Mouse (Mus musculus): ENCODE results near the gene Plcb1. TPM values are rescaled to one million over a fixed set of nuclear protein-coding genes. Genes with fewer than 3 reads are reported as not detected.

The Plcb1 gene
- polyA plus RNA-seq, 1 experiment from 2014 or later: 7.9 TPM

DNA sequence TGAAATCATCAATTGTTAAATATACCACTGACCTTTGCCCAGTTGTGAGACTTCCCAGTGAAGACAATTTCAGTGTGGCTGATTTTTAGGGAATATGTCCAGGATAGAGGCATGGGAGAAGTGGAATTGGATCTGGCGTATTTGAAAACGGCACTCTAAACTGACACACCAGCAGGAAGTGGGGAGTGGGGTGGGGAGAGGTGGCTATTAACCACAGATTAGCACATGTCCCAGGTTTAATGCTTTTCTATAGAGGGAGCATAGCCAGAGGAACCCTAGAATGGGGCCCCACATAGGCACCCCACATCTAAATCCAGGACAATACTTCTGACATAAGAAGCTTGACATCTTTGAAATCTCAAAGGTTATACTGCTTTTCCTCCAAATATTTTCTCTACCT lies 699.4 kb downstream of the Plcb1 start:
- Histone ChIP-seq H3K9ac (ENCODE audit: low read depth, low read length) (no peak overlapping the region), H3K4me1 (replicated peaks; ENCODE audit: control insufficient read depth, insufficient read depth, low read length) (no peaks in the 10 kb centered on the region), H3K27ac (ENCODE audit: low read depth, low read length) (no peak overlapping the region), H3K9me3 (ENCODE audit: control insufficient read depth, low read length) (no peaks in the 10 kb centered on the region), H3K4me2 (no peak overlapping the region), H3K4me3 (ENCODE audit: low read depth, low read length) (no peak overlapping the region), H3K36me3 (ENCODE audit: control insufficient read depth, insufficient read depth, low read length) (no peaks in the 10 kb centered on the region), H3K27me3 (replicated peaks; ENCODE audit: control insufficient read depth, insufficient read depth, low read length) (no peaks in the 10 kb centered on the region)
- ATAC-seq (replicated peaks; ENCODE audit: low FRiP score) (no peak), DNase-seq (ENCODE audit: low spot score) (no peak)
- 61% methylated on average over 2 of the region's 2 CpGs for WGBS

DNA sequence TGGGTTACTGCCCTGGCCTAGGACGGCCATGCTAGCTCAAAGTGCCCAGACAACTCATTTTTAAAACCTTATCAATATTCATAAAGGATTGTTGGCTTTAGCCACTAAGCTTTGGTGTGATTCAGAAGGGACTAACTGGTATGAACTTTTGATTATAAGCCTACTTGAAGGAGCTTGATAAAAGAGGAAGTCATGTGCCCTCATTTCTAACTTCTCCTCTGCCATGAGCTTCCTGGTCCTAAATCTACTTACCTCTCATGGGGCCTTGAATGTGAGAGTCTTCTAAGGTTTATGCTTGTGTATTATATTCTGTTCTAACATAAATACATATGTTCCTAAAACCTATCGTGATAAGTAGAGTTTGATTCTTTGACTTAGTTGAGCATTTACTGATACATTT lies 702.4 kb downstream of the Plcb1 start:
- Histone ChIP-seq H3K4me1 (replicated peaks; ENCODE audit: control insufficient read depth, insufficient read depth, low read length) (no peaks in the 10 kb centered on the region), H3K27ac (ENCODE audit: low read depth, low read length) (no peak overlapping the region), H3K36me3 (ENCODE audit: control insufficient read depth, insufficient read depth, low read length) (no peaks in the 10 kb centered on the region), H3K4me3 (ENCODE audit: low read depth, low read length) (no peak overlapping the region), H3K9me3 (ENCODE audit: control insufficient read depth, low read length) (no peaks in the 10 kb centered on the region), H3K27me3 (replicated peaks; ENCODE audit: control insufficient read depth, insufficient read depth, low read length) (no peaks in the 10 kb centered on the region), H3K9ac (ENCODE audit: low read depth, low read length) (no peak overlapping the region), H3K4me2 (no peak overlapping the region)
- 79% methylated on average over 2 of the region's 2 CpGs for WGBS
- ATAC-seq (replicated peaks; ENCODE audit: low FRiP score) (no peak), DNase-seq (ENCODE audit: low spot score) (no peak)

DNA sequence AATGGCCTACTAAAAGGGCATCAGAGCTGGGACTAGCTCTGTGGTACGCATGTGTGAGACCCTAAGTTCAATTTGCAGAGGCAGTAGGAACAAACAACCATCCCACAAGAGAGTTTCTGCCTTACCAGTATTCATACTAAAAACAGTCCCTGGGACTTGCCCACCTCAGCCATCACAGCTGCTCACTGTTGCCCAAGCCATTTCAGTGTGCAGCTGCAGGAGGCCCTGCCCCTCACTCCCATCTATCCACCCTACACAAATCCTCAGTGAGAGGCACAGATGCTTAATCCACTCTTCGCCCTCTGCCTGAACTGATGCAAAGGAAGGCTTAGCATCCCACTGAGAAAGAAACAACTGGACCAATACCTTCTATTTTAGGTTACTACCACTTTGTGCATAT lies 703.3 kb downstream of the Plcb1 start:
- DNase-seq (ENCODE audit: low spot score) (no peak), ATAC-seq (replicated peaks; ENCODE audit: low FRiP score) (no peak)
- H3K27me3 ChIP-seq (replicated peaks; ENCODE audit: control insufficient read depth, insufficient read depth, low read length): no peaks in the 10 kb centered on the region
- H3K4me1 ChIP-seq (replicated peaks; ENCODE audit: control insufficient read depth, insufficient read depth, low read length): no peaks in the 10 kb centered on the region
- H3K4me3 ChIP-seq (ENCODE audit: low read depth, low read length): no peak overlapping the region
- H3K27ac ChIP-seq (ENCODE audit: low read depth, low read length): no peak overlapping the region
- no peak overlapping the region for H3K4me2 ChIP-seq
- 80% methylated on average over 2 of the region's 2 CpGs for WGBS
- H3K9me3 ChIP-seq (ENCODE audit: control insufficient read depth, low read length): no peaks in the 10 kb centered on the region
- H3K9ac ChIP-seq (ENCODE audit: low read depth, low read length): no peak overlapping the region
- no peaks in the 10 kb centered on the region for H3K36me3 ChIP-seq (ENCODE audit: control insufficient read depth, insufficient read depth, low read length)

DNA sequence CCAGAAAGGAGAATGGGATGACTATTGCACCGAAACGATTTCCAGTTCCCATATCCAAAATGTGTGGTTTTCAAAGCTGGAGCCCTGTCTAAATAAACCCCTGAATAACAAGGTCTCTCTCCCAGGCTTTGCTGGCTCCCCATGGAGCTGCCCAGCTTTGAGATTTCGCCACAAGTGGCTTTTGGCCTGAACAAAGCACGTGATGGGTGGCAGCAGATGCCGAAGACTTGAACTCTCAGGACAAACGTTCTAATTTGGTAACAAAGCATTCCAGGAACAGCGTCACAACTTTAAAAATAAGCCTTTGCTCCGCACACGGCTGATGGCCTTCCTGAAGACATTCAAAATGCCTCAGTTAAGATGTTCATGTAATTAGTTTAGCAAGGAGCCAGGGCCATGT lies 706.9 kb downstream of the Plcb1 start:
- 82% methylated on average over 9 of the region's 9 CpGs for WGBS
- Histone ChIP-seq H3K4me1 (replicated peaks; ENCODE audit: control insufficient read depth, insufficient read depth, low read length) (no peaks in the 10 kb centered on the region), H3K36me3 (ENCODE audit: control insufficient read depth, insufficient read depth, low read length) (no peaks in the 10 kb centered on the region), H3K9me3 (ENCODE audit: control insufficient read depth, low read length) (no peaks in the 10 kb centered on the region), H3K4me2 (no peak overlapping the region), H3K27ac (ENCODE audit: low read depth, low read length) (no peak overlapping the region), H3K9ac (ENCODE audit: low read depth, low read length) (no peak overlapping the region), H3K27me3 (replicated peaks; ENCODE audit: control insufficient read depth, insufficient read depth, low read length) (no peaks in the 10 kb centered on the region), H3K4me3 (ENCODE audit: low read depth, low read length) (no peak overlapping the region)
- no peak for DNase-seq (ENCODE audit: low spot score)
- no peak for ATAC-seq (replicated peaks; ENCODE audit: low FRiP score)

DNA sequence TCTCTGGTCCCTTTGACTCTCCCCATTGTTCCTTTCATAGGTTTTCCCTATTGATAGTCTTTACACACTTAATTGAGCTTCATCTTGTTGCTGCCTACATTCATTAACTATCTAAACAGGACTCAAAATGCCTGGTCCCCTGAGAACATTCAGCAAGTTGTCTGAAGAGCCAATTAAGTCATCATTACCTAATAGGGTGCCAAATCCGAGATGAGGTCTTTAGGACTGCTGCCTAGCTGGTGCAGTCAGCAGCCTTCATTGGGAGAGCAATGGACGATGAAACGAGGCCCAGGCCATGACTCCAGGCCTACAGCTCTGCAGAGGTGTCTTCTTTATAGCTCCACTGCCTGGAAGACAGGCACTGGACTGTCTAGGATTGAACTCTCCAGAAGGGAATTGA lies 710.7 kb downstream of the Plcb1 start:
- H3K4me1 ChIP-seq (replicated peaks; ENCODE audit: control insufficient read depth, insufficient read depth, low read length): no peaks in the 10 kb centered on the region
- H3K36me3 ChIP-seq (ENCODE audit: control insufficient read depth, insufficient read depth, low read length): no peaks in the 10 kb centered on the region
- H3K27me3 ChIP-seq (replicated peaks; ENCODE audit: control insufficient read depth, insufficient read depth, low read length): no peaks in the 10 kb centered on the region
- ATAC-seq (replicated peaks; ENCODE audit: low FRiP score): no peak
- H3K4me2 ChIP-seq: no peak overlapping the region
- no peaks in the 10 kb centered on the region for H3K9me3 ChIP-seq (ENCODE audit: control insufficient read depth, low read length)
- 63% methylated on average over 3 of the region's 3 CpGs for WGBS
- H3K9ac ChIP-seq (ENCODE audit: low read depth, low read length): no peak overlapping the region
- H3K27ac ChIP-seq (ENCODE audit: low read depth, low read length): no peak overlapping the region
- DNase-seq (ENCODE audit: low spot score): no peak
- H3K4me3 ChIP-seq (ENCODE audit: low read depth, low read length): no peak overlapping the region

DNA sequence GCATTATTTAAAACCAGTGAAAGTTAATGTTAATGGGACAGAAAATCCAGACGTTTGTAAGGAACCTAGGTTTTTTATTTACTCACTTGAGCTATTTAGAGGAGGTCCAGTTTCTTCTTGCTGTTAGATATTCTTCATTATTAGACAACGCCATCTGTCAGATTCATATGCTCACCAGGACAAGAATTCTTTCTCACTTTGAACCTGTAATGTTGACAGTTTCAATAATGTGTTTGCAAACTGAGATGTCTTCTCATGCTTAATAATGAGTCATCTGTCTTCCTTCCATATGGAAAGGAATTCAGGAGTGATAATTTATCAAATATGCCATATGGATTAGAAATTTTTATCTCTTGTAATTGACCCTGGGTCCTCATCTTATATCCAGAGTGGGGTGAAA lies 711.4 kb downstream of the Plcb1 start:
- no peaks in the 10 kb centered on the region for H3K9me3 ChIP-seq (ENCODE audit: control insufficient read depth, low read length)
- no peaks in the 10 kb centered on the region for H3K4me1 ChIP-seq (replicated peaks; ENCODE audit: control insufficient read depth, insufficient read depth, low read length)
- WGBS: 73% methylated on average over 2 of the region's 2 CpGs
- no peak for DNase-seq (ENCODE audit: low spot score)
- H3K27me3 ChIP-seq (replicated peaks; ENCODE audit: control insufficient read depth, insufficient read depth, low read length): no peaks in the 10 kb centered on the region
- no peak overlapping the region for H3K4me2 ChIP-seq
- no peak overlapping the region for H3K9ac ChIP-seq (ENCODE audit: low read depth, low read length)
- H3K27ac ChIP-seq (ENCODE audit: low read depth, low read length): no peak overlapping the region
- H3K36me3 ChIP-seq (ENCODE audit: control insufficient read depth, insufficient read depth, low read length): no peaks in the 10 kb centered on the region
- ATAC-seq (replicated peaks; ENCODE audit: low FRiP score): no peak
- no peak overlapping the region for H3K4me3 ChIP-seq (ENCODE audit: low read depth, low read length)

DNA sequence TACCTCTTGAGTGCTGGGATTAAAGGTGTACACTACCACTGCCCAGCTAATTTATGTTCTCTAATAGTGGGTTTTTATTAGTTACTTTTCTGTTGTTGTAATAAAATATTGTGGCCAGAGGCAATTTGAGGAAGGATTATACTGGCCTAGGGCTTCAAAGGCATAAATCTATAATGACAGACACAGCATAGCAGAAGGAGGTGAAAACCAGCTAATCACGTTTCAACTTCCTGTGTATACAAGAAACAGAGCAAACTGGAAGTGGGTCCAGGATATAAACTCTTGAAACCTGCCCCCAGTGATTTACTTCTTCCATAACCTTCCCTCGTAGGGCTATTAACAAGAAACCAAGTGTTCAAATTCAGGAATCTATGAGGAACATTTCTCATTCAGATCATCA lies 715.0 kb downstream of the Plcb1 start:
- Histone ChIP-seq H3K4me3 (ENCODE audit: low read depth, low read length) (no peak overlapping the region), H3K4me2 (no peak overlapping the region), H3K36me3 (ENCODE audit: control insufficient read depth, insufficient read depth, low read length) (no peaks in the 10 kb centered on the region), H3K4me1 (replicated peaks; ENCODE audit: control insufficient read depth, insufficient read depth, low read length) (no peaks in the 10 kb centered on the region), H3K9ac (ENCODE audit: low read depth, low read length) (no peak overlapping the region), H3K9me3 (ENCODE audit: control insufficient read depth, low read length) (no peaks in the 10 kb centered on the region), H3K27me3 (replicated peaks; ENCODE audit: control insufficient read depth, insufficient read depth, low read length) (no peaks in the 10 kb centered on the region), H3K27ac (ENCODE audit: low read depth, low read length) (no peak overlapping the region)
- WGBS: 48% methylated on average over 2 of the region's 2 CpGs
- DNase-seq (ENCODE audit: low spot score) (no peak), ATAC-seq (replicated peaks; ENCODE audit: low FRiP score) (no peak)

DNA sequence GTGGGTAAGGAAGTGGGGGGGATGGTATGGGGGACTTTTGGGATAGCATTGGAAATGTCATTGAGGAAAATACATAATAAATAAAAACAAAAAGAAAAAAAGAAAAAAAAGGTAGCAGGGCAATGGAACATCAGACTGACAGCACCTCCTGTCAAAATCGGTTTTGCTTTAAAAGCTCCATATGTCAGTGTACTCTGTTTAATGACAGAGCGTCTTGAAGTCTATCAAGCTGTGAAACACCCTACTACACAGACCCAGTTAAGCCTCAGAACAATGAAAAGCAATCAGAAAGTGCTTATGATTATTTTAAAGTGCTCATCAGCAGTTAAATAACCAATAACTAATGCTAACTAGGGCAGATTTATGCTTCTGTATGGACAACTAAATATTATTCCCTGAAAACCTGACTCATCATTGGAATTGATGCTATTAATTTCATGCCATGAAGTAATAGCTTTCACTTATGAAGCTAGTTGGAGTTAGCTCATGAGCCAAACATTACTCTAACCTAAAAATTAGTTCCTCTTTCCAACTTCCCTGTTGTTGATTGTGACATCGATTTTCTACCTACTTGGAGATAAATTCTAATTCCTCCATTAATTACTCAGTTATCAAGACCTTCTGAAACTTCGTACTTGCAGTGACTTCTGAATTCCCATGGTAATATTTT lies 717.6 kb downstream of the Plcb1 start:
- H3K4me1 ChIP-seq (replicated peaks; ENCODE audit: control insufficient read depth, insufficient read depth, low read length): no peaks in the 10 kb centered on the region
- no peaks in the 10 kb centered on the region for H3K27me3 ChIP-seq (replicated peaks; ENCODE audit: control insufficient read depth, insufficient read depth, low read length)
- 66% methylated on average over 4 of the region's 4 CpGs for WGBS
- H3K4me3 ChIP-seq (ENCODE audit: low read depth, low read length): no peak overlapping the region
- H3K36me3 ChIP-seq (ENCODE audit: control insufficient read depth, insufficient read depth, low read length): no peaks in the 10 kb centered on the region
- ATAC-seq (replicated peaks; ENCODE audit: low FRiP score) (no peak), DNase-seq (ENCODE audit: low spot score) (no peak)
- no peak overlapping the region for H3K4me2 ChIP-seq
- H3K9me3 ChIP-seq (ENCODE audit: control insufficient read depth, low read length): no peaks in the 10 kb centered on the region
- no peak overlapping the region for H3K9ac ChIP-seq (ENCODE audit: low read depth, low read length)
- no peak overlapping the region for H3K27ac ChIP-seq (ENCODE audit: low read depth, low read length)

DNA sequence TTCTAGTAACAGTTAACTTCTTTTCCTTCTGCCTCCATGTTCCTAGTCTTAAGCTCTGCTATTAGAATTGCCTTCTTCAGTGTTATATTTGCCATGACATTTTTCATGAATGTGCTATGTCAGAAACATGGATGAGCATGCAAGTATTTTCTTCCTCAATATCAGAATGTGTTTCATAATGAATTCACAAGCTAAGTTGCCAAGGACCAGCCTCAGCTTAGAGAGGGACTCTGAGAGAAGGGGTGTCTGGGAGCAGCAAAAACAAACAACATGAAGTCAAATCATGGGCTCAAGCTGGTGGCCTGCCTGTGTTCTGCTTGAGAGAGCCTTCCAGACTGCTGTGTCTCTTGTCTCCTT lies 718.1 kb downstream of the Plcb1 start:
- no peaks in the 10 kb centered on the region for H3K4me1 ChIP-seq (replicated peaks; ENCODE audit: control insufficient read depth, insufficient read depth, low read length)
- no peaks in the 10 kb centered on the region for H3K27me3 ChIP-seq (replicated peaks; ENCODE audit: control insufficient read depth, insufficient read depth, low read length)
- no peak overlapping the region for H3K4me3 ChIP-seq (ENCODE audit: low read depth, low read length)
- DNase-seq (ENCODE audit: low spot score) (no peak), ATAC-seq (replicated peaks; ENCODE audit: low FRiP score) (no peak)
- no peaks in the 10 kb centered on the region for H3K9me3 ChIP-seq (ENCODE audit: control insufficient read depth, low read length)
- no peaks in the 10 kb centered on the region for H3K36me3 ChIP-seq (ENCODE audit: control insufficient read depth, insufficient read depth, low read length)
- no peak overlapping the region for H3K4me2 ChIP-seq
- no peak overlapping the region for H3K9ac ChIP-seq (ENCODE audit: low read depth, low read length)
- H3K27ac ChIP-seq (ENCODE audit: low read depth, low read length): no peak overlapping the region

Data from liver, embryonic 11.5 days (tissue).